Mouse (Mus musculus) spleen, postnatal 4 days (tissue): Measurements from ENCODE around the gene Sgca.
A peak's percentile ranks its signal among the peaks of the same experiment; 100 is the strongest.

Experiments used
- DNase-seq, 2 experiments: peaks; one replicate each; pipeline ENCODE4 v3.0.0; 2022; ENCODE audit warnings: low spot score in 2 of 2

Gene Sgca

DNA sequence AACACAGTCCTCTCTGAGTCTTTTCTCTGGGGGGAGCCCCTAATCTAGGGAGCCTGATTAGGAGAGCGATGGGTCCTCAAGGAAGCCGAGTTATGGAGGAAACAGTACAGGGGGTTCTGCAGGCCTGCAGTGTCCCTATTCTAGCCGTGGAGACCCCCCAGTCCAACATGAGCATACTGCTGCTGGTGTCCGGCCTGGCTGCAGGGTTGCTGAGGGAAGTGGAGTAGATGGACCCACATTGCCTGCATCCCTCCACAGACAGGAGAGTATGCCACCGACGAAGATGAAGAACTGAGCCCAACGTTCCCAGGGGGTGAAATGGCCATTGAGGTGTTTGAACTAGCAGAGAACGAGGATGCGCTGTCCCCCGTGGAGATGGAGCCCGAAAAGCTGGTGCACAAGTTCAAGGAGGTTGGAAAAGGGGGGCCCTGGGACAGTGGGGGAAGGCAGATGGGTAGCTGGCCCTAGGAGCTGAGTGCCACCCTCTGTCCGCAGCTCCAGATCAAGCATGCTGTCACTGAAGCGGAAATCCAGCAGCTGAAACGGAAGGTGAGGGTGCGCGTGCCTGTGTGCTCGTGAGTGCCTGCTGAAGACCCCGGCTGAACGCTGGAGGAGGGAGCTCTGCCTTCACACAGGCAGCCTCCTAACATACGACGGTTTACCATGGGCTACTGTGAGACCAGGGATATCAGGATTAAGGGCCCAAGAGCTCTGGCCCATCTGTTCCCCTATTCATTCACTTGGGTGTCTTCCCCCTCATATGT, 25.6 kb upstream of the Sgca start:
- no peak for DNase-seq

DNA sequence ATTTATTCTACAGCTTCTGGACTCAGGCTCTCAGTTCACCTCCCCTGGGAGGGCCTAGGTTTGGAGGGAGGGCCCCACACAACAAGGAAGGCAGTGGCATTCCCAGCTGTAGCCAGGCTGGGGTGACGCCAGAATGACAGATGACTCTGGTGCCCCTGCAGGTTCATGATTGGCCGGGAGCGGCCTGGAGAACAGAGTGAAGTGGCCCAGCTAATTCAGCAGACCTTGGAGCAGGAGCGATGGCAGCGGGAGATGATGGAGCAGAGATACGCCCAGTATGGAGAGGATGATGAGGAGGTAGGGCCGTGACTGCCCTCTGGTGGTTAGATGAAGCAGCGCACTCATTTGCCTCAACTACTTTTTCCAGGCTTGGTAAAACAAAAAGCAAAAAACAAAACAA, 24.9 kb upstream of the Sgca start:
- peak; percentile 78 to 88 for DNase-seq

DNA sequence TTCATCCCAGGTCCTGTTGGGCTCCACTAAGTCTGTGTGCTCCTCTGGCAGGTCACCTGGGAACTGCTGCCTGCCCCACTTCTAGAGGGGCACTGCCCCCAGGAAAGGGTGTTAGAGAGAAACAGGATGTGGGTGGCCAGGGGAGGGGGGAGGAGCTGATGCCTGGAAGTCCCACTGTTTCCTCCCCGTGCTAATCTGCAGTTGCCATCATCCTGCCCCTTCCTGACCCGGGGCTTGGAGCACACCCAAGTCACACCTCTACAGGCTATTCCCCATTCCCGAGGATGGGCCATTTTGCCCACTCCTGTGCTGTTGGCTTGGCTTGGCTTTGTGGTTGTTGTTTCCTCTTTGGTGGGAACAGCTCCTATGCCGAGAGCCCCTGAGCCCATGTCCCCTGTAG, 24.4 kb upstream of the Sgca start:
- DNase-seq: peak; percentile 48 to 73

DNA sequence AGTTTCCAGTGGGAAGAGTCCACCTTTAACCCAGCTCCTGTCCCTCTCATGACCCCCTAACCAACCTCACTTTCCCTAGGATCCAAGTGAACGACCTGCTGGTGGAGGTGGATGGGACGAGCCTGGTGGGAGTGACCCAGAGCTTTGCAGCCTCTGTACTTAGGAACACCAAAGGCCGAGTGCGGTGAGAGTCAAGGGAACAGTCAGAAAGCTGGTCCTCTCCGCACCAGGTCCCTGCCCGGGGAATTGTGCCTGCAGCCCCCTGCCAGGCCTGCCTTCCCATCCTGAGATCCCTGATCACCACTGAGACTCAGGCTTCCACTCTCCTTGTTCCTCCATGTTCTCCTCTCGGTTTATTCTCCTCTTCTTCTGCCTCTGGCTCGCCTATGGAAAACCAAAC, 24.0 kb upstream of the Sgca start:
- DNase-seq: no peak

DNA sequence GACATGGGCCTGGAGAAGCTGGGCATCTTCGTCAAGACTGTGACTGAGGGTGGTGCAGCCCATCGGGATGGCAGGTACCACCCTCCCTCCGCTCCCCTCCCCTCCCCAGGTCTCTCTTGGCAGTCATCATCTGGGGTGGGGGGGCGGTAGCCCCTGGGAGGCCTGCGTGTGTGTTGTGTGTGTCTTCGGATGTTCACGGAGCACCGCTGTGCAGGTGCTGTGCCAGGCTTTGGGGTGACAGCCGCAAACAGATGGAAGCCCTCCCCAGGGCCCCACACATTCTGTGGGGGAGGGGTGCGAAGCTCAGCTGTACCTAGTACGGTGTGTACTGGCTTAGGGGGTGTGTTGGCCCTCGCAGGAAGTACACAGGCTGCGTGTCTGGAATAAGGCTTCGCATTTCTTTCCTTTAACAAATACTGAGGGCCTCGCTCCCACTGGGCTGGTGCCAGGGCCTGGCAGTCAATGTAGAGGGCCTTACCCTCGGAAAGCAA, 22.0 kb upstream of the Sgca start:
- DNase-seq: peak; percentile 53 to 74

GRCm38 (mm10) chr11:94997596-94997995, 21.5 kb upstream of the Sgca start:
- peak; percentile 74 to 77 for DNase-seq

DNA sequence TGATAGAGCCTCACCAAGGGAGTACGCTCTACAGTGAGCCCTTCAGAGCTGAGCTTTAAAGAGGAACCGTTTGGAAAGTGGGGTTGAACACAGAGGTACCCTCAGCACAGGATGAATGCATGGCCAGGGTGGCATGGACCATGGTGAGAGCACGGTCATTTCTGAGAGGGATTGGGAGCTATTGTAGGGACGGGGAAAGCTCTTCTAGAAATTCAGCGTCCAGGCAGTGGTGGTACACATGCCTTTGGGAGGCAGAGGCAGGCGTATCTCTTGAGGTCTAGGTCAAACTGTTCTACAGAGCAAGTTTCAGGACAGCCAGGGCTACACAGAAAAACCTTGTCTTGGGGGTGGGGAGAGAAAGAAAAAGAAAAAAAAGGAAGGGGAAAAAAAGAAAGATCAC, 20.9 kb upstream of the Sgca start:
- no peak for DNase-seq

DNA sequence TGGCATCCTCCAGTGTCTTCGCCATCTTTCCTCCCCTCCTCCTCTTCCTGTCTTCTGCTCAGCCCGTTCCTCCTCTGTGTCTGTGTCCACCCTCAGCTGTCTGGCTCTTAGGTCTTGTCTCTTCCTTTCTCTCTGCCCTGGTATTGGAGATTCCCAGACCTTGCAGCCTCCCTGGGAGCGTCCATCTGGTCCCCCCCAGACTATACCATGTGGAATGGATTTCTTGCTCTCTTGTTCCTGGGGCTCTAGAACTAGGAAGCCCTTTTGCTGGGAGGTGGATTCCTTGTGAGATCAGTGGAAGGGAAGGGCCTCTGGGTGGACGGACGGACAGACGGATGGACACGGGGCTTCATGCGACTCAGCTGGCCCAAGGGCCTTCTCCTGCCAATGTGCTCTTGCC, 20.0 kb upstream of the Sgca start:
- no peak for DNase-seq

DNA sequence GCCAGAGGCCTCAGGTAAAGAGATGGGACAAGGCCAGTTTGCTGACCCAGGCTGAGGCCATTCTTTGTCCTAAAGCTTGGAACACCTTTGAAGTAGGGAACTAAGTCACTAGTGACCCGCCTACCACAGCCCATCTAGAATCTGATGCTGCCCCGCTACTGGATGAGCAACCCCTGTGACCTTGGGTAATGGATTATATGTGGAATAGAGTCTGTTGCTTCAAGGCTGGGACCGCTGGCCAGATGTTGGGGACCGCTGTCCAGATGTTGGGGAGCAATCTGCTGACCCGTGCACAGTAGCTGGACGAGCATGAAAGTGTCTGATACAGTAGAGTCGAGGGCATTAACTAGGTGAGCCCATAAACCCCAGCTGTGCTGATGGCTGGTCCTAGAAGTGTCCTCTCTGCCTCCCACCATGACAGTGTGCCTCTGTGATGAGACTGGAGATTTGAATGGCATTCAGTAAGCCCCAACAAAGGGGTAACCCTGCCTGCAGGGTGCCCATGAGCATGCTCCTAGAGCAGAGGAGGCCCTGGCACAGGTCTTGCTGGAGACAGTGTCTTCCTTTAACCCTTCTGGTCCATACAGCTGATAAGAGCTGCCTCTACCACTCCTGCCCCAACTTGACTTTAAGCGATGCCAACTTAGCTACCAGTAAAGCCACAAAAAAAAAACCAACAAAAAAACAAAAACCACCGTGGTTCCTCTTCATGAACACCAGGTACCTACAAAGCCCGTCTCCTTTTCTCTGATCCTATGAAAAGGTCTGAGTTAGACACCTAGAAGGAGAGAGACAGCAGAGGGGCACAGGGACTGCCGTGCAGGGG, 19.0 kb upstream of the Sgca start:
- DNase-seq: peak in 1 of 2 experiments; percentile 20

GRCm38 (mm10) chr11:94994208-94994814, 18.2 kb upstream of the Sgca start:
- DNase-seq: no peak

GRCm38 (mm10) chr11:94992754-94993606, 16.9 kb upstream of the Sgca start:
- peak; percentile 64 to 76 for DNase-seq

DNA sequence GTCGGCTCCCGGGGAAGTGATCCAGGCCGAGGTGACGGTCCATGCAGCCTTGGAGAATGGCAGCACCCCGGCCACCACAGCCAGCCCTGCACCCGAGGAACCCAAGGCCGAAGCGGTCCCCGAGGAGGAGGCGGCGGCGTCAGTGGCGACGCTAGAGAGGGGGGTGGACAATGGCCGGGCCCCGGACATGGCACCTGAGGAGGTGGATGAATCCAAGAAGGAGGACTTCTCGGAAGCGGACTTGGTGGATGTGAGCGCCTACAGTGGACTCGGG, 16.3 kb upstream of the Sgca start:
- peak in 1 of 2 experiments; percentile 44 for DNase-seq

DNA sequence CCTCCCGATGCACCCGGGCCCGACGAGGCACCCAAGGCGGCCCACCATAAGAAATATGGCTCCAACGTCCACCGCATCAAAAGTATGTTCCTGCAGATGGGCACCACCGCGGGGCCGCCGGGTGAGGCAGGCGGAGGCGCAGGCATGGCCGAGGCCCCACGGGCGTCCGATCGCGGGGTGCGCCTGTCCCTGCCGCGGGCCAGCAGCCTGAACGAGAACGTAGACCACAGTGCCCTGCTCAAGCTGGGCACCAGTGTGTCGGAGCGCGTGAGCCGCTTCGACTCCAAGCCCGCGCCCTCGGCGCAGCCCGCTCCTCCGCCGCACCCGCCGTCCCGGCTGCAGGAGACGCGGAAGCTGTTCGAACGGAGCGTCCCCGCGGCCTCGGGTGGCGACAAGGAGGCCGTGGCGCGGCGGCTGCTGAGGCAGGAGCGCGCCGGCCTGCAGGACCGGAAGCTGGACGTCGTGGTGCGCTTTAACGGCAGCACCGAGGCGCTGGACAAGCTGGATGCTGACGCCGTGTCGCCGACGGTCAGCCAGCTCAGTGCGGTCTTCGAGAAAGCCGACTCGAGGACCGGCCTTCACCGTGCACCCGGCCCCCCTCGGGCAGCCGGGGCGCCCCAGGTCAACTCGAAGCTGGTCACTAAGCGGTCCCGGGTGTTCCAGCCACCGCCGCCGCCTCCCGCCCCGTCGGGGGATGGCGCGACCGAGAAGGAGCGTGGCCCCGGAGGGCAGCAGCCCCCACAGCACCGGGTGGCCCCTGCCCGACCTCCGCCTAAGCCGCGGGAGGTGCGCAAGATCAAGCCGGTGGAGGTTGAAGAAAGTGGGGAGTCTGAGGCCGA, 15.7 kb upstream of the Sgca start:
- DNase-seq: peak; percentile 67 to 87

- DNase-seq: peak; percentile 95 to 98
Observed at GRCm38 (mm10) chr11:94990749-94991577, 14.8 kb upstream of the Sgca start, which contains the start of gene Ppp1r9b. Gene Ppp1r9b (plus strand): TSS chr11:94991035.

DNA sequence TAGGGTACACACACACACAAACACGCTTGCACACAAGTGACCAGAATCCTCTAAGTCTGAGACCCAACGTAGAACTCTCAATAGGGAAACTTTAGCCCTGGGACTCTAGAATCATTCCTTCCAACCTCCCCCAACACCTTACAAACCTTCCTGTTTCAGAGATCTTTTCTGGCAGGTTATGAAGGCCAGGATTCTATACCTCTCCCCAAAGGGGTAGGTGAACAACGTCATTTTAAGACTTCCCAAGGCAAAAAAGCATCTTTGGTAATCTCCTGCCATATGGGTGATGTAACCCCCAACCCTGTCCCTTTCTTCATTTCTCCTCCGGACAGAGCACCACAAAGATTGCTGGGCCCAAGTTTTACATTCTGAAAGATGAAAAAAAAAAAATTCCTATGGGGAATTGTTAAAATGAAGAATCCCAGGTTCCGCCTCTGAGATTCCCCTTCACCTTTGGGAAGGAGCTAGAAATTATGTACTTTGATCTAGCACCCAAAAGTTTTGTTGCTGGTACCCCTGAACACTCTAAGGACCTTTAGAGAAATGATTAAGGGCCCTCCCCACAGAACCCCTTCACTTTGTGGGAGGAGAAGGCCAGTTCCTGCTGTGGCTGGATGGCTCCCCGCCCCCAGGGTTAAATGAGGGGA, 14.1 kb upstream of the Sgca start:
- no peak for DNase-seq

GRCm38 (mm10) chr11:94989562-94990017, 13.5 kb upstream of the Sgca start:
- peak; percentile 78 to 85 for DNase-seq

DNA sequence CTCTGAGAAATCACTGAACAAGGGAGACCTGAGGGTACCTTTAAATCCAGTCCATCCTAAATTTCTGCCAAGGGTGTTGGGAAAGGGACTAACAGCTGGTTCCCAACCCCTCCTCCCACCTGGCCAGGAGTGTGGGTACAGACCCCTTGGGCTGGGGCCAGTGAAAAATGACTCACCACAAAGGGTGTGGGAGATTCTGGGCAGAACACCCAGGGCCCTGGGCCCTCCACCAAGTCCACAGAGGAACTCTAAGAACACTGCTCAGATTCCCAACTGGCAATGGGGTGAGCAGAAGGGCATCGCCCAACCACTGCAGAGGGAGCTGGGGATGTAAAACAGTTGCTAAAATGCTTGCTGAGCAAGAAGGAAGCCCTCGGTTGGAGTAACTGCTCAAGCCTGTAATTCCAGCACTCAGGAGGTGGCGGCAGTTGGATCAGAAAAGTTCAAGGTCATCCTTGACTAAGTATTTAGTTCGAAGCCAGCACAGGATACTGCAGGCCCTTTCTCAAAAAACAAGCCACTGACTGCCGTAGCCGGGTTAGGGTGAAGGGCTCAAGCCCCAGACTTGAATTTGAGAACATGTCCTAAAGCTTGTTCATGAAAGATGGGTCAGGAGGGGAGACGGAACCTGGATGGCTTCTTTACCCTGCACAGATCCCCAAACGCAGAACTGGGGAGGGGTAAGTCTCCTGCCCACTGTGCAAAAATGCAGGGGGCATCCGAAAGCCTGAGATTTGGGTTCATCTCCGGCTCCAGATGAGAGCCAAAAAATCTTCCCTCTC, 12.8 kb upstream of the Sgca start:
- DNase-seq: peak in 1 of 2 experiments; percentile 62

- DNase-seq: peak; percentile 52 to 68
Observed at GRCm38 (mm10) chr11:94987851-94988250, 11.7 kb upstream of the Sgca start.
